Mouse (Mus musculus) liver, embryonic 14.5 days (tissue): Measurements from ENCODE around the gene Sipa1l3. TPM values are rescaled to one million over a fixed set of nuclear protein-coding genes. Genes with fewer than 3 reads are reported as not detected.

Source experiments
- ATAC-seq: fragments of 200-750 bp; cut with Nextera tagmentation; 2 replicates; pipeline ENCODE4 v1.8.0; 2017; ENCODE audit warnings: moderate number of reproducible peaks, mild to moderate bottlenecking, moderate library complexity; ENCODE audit not compliant: insufficient read depth
- DNase-seq, 3 experiments: peaks; one replicate each; pipeline ENCODE4 v3.0.0-alpha.2; 2012 to 2013; ENCODE audit warnings: low read depth in 3 of 3, low spot score in 3 of 3
- H3K27ac ChIP-seq: fragments of 300-500 bp; sonication (generic); 2 replicates; pipeline ENCODE4 v1.5.1; 2014; ENCODE audit warnings: moderate library complexity, mild to moderate bottlenecking, control low read depth, inconsistent platforms
- H3K27me3 ChIP-seq: fragments of 300-500 bp; sonication (generic); 2 replicates; pipeline ENCODE4 v1.6.1; 2014; ENCODE audit warnings: mild to moderate bottlenecking, low read length, moderate library complexity; ENCODE audit not compliant: control insufficient read depth, insufficient read depth
- H3K36me3 ChIP-seq: fragments of 300-500 bp; sonication (generic); replicated peaks from 2 replicates; pipeline ENCODE4 v1.6.1; 2014; ENCODE audit warnings: low read depth; ENCODE audit not compliant: control insufficient read depth, insufficient read depth
- H3K4me1 ChIP-seq, 2 experiments: fragments of 200-500 bp in 1 of 2; fragments of 300-500 bp in 1 of 2; sonication (generic) in 1 of 2; replicated peaks; 2 replicates each; pipeline ENCODE4 v1.6.1; 2012 to 2014; ENCODE audit warnings: antibody characterized with exemption in 1 of 2, inconsistent platforms in 1 of 2, low read length in 1 of 2; ENCODE audit not compliant: control insufficient read depth in 2 of 2, insufficient read depth in 2 of 2
- H3K4me2 ChIP-seq: fragments of 300-500 bp; sonication (generic); 2 replicates; pipeline ENCODE4 v1.6.1; 2014; ENCODE audit warnings: low read depth, mild to moderate bottlenecking, control low read depth, moderate library complexity
- H3K4me3 ChIP-seq, 2 experiments: fragments of 200-500 bp in 1 of 2; fragments of 300-500 bp in 1 of 2; sonication (generic) in 1 of 2; 2 replicates each; pipeline ENCODE4 v1.5.1; 2012 to 2014; ENCODE audit warnings: low read depth in 2 of 2, low read length in 2 of 2, mild to moderate bottlenecking in 2 of 2, control low read depth in 1 of 2, inconsistent platforms in 1 of 2, moderate library complexity in 1 of 2; ENCODE audit not compliant: insufficient read depth in 1 of 2
- H3K9ac ChIP-seq: fragments of 300-500 bp; sonication (generic); replicated peaks from 2 replicates; pipeline ENCODE4 v1.6.1; 2014; ENCODE audit warnings: mild to moderate bottlenecking, control low read depth, moderate library complexity
- H3K9me3 ChIP-seq: fragments of 300-500 bp; sonication (generic); 2 replicates; pipeline ENCODE4 v1.6.1; 2016; ENCODE audit warnings: low read length, mixed read lengths; ENCODE audit not compliant: control insufficient read depth
- CTCF ChIP-seq: IDR thresholded peaks from 2 replicates; pipeline ENCODE4 v1.5.1; 2016; ENCODE audit warnings: antibody characterized with exemption, low read depth, control low read depth
- EP300 ChIP-seq: IDR thresholded peaks from 2 replicates; pipeline ENCODE4 v1.6.1; 2016; ENCODE audit warnings: antibody characterized with exemption, low read depth
- WGBS: fragments of 180-500 bp; shearing (Covaris S2); extraction: QIAGEN DNeasy Blood & Tissue Kit; methylation state at CpG from one replicate; pipeline ENCODE4 v1.1.7; 2014; ENCODE audit not compliant: insufficient replicate concordance; 5-methylcytosine and 5-hydroxymethylcytosine counted together
- polyA plus RNA-seq, 2 experiments: library from polyadenylated mRNA; depleted of rRNA in 1 of 2; stranded (reverse) in 1 of 2; unstranded in 1 of 2; fragments of >200 nt; fragmentation: Nextera tagmentation in 1 of 2; extraction: Ambion mirVana in 1 of 2; gene quantifications; 2 replicates each; pipeline versions ENCODE4 v1.2.1 to v1.2.3; 2012 to 2014

Sipa1l3 gene
- polyA plus RNA-seq, 2 experiments: 1.8 to 4.9 TPM

DNA sequence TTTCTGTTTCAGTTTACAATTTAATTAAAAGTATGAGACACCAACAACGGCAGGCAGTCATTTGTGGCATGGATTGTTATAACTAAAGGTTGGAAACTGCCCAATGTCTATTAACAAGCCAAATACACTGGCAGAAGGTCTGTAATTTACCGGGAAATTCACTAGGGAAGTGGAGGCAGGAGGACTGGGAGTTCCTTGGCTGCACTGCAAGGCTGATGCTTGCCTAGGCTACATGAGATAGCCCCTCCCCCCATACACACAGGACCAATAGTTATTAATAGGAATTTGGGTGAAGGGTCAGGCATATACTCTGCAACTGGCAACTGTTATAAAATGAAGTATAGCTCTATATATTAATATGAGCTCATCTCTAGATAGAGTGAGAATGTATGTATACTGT, 2.4 kb upstream of the Sipa1l3 start:
- no peaks in the 10 kb centered on the region for H3K36me3 ChIP-seq
- no peak overlapping the region for H3K9ac ChIP-seq
- H3K4me1 ChIP-seq: peaks cover 3 to 8% of the 10 kb centered on the region in 2 experiments; a peak in 2 of 4 replicates
- TF ChIP-seq CTCF (no peak), EP300 (no peak)
- DNase-seq: no peak
- no peak for ATAC-seq
- no peak overlapping the region for H3K4me2 ChIP-seq
- no peak overlapping the region for H3K27ac ChIP-seq
- no peak overlapping the region for H3K4me3 ChIP-seq
- 67% methylated on average over 2 of the region's 2 CpGs for WGBS
- no peaks in the 10 kb centered on the region for H3K27me3 ChIP-seq
- no peaks in the 10 kb centered on the region for H3K9me3 ChIP-seq

DNA sequence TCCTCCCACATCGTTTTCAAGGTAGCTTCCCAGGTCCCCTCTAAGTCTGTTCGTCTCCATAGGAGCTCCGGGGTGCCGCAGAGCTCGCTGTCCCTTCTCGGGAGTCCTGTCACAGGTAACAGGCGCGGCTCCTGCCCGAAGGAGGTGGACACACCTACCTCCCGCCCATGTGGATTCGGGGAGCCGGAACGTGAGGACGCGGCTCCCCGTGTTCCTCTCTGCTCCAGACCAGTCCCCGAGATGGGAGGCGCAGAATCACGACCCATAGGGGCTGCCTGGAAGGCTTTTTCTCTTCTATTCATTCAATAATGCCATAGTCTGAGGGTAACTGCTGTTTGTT, 740 bp upstream of the Sipa1l3 start:
- Histone ChIP-seq H3K9ac (peak overlapping the region; percentile 65), H3K36me3 (no peaks in the 10 kb centered on the region), H3K9me3 (no peaks in the 10 kb centered on the region), H3K4me1 (peaks cover 3 to 8% of the 10 kb centered on the region in 2 experiments; a peak in 2 of 4 replicates), H3K4me2 (peak overlapping the region; percentile 94), H3K27ac (no peak overlapping the region), H3K27me3 (no peaks in the 10 kb centered on the region), H3K4me3 (peak overlapping the region; percentile 62 to 67)
- TF ChIP-seq EP300: no peak
- TF ChIP-seq CTCF: no peak
- ATAC-seq (no peak), DNase-seq (no peak)
- 2% methylated on average over 19 of the region's 19 CpGs for WGBS

DNA sequence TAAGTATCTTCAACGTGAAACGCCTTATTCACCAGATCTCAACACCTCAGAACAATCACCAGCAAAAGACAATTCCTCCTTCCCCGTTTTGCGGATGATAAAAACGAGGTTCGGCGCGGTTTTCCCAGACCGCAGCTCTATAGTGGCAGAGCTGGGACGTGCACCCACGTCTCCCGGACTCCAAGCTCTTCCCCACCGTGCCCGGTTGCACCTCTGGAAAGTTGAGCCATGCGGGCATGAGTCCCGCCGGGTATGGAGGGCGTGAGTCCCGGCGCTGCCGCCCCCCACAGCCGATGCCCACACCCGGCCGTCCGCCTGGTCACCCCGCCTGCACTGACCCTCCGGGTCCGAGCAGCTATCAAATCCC, 404 bp downstream of the Sipa1l3 start:
- no peak for DNase-seq
- H3K27ac ChIP-seq: no peak overlapping the region
- WGBS: under 1% methylated on average over 28 of the region's 28 CpGs

DNA sequence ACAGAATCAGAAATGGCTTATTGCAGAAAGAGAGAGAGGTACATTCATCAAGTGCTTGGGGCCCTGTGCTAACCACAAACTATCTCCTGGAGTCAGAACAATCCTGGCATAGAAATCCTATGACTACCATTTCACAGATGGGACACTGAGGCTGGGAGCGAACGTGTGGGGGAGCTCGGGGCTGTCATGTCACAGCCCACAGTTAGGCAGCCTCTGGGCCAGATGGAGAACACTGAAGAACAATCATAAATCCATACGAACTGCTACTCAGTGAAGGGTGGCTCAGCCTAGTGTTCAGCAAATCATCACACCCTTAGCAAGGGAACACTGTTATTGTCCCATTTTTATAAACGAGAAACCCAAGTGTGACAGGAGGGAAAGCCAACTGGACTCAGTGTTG, 1.3 kb downstream of the Sipa1l3 start:
- H3K9ac ChIP-seq: no peak overlapping the region; the same call in 1 of the 2 replicates
- peaks cover 3 to 15% of the 10 kb centered on the region in 2 experiments; a peak in 2 of 4 replicates for H3K4me1 ChIP-seq
- DNase-seq (no peak), ATAC-seq (no peak)
- H3K27me3 ChIP-seq: no peaks in the 10 kb centered on the region
- no peak overlapping the region for H3K27ac ChIP-seq
- WGBS: 45% methylated on average over 5 of the region's 5 CpGs
- H3K4me2 ChIP-seq: peak overlapping the region; percentile 94
- TF ChIP-seq EP300 (no peak), CTCF (no peak)
- H3K36me3 ChIP-seq: no peaks in the 10 kb centered on the region
- H3K4me3 ChIP-seq: peak overlapping the region in 1 of 2 experiments; percentile 62; a peak in 3 of 4 replicates
- no peaks in the 10 kb centered on the region for H3K9me3 ChIP-seq

More for the DNA sequence above, 404 bp downstream of the Sipa1l3 start:
- TF ChIP-seq EP300 (no peak), CTCF (no peak)
- Histone ChIP-seq H3K9ac (peak overlapping the region; percentile 58), H3K4me3 (peak overlapping the region; percentile 62 to 80), H3K36me3 (no peaks in the 10 kb centered on the region), H3K4me2 (peak overlapping the region; percentile 94), H3K27me3 (no peaks in the 10 kb centered on the region), H3K9me3 (no peaks in the 10 kb centered on the region), H3K4me1 (peaks cover 3 to 10% of the 10 kb centered on the region in 2 experiments; a peak in 2 of 4 replicates)
- ATAC-seq: peak; percentile 27; the same call in 1 of the 2 replicates

DNA sequence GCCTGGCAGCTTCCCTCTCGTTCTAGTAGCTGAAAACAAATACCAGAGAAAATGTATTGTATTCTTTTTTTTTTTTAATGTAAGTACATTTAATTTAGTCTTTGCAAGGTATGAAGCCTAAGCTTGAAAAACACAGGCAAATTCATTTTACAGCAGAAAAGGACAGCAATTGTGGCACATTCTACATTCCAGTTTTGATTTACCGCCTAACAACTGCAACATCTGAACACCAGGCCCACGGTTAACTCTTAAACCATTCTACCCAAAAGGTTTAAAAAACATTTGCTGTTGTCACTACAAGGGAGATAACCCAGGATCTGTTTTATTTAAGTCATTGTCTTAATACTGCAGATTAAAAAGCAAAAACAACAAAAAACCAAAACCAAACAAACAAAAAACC, 2.8 kb downstream of the Sipa1l3 start:
- ATAC-seq (no peak), DNase-seq (no peak)
- H3K27me3 ChIP-seq: no peaks in the 10 kb centered on the region
- no peaks in the 10 kb centered on the region for H3K36me3 ChIP-seq
- H3K27ac ChIP-seq: no peak overlapping the region
- H3K9me3 ChIP-seq: no peaks in the 10 kb centered on the region
- H3K4me1 ChIP-seq: peaks cover 11 to 30% of the 10 kb centered on the region in 2 experiments
- H3K4me3 ChIP-seq: no peak overlapping the region
- 67% methylated on average over 3 of the region's 3 CpGs for WGBS
- no peak overlapping the region for H3K4me2 ChIP-seq
- no peak overlapping the region for H3K9ac ChIP-seq
- TF ChIP-seq EP300 (no peak), CTCF (no peak)
